Comparison of ENCODE assay signal across 11 mouse cellular contexts in genomic region chr10:94827890-94828733, GRCm38 (mm10).
DNase-seq lines count a peak whose midpoint lies in the region; ATAC-seq and TF ChIP-seq lines count a peak whose summit lies in the region.
"Had no signal": no experiment of that assay in that cellular context is flagged by ENCODE, and none has a peak within 500 bp of the region (broad histone marks: within the 10 kb centered on the region; RNA-seq: fewer than 3 reads in every experiment).

No protein-coding gene starts in this region.

- TF ChIP-seq CTCF in bone marrow macrophage, adult 2 months (IDR thresholded peaks at IDR 0.05; ENCODE audit: low read depth, low read length), result no peak
- no peak for TF ChIP-seq CTCF in midbrain, postnatal 0 days (IDR thresholded peaks at IDR 0.05)

- TF ChIP-seq POLR2A in bone marrow macrophage, adult 2 months (IDR thresholded peaks at IDR 0.05; ENCODE audit: borderline replicate concordance, low read depth, low read length), result no peak

- no peaks in the 10 kb centered on the region for H3K9me3 ChIP-seq in midbrain, postnatal 0 days (ENCODE audit: low read length)
- H3K9me3 ChIP-seq: midbrain, embryonic 13.5 days had no signal

- no peak overlapping the region for H3K9ac ChIP-seq in midbrain, postnatal 0 days (replicated peaks; ENCODE audit: low read length, poor library complexity, severe bottlenecking)
- H3K9ac ChIP-seq: midbrain, embryonic 13.5 days had no signal

- peak overlapping the region; percentile 46 for H3K4me3 ChIP-seq in bone marrow macrophage, adult 2 months (ENCODE audit: insufficient read depth, low read length)
- H3K4me3 ChIP-seq in midbrain, postnatal 0 days (ENCODE audit: low read depth, low read length), result no peak overlapping the region
- H3K4me3 ChIP-seq: midbrain, embryonic 13.5 days had no signal

- DNase-seq in heart, adult 11 months, result peak; percentile 93
- DNase-seq in heart, postnatal 4 days, result no peak
- peak; percentile 71 for DNase-seq in thymus, postnatal 0 days (ENCODE audit: low spot score)
- DNase-seq in frontal cortex, postnatal 14 days (ENCODE audit: low spot score in 2 of 2), result no peak
- DNase-seq in right cerebral cortex, postnatal 36 days (ENCODE audit: low spot score in 2 of 2), result no peak
- DNase-seq in midbrain, postnatal 0 days (ENCODE audit: low spot score), result no peak
- DNase-seq: left cerebral cortex, postnatal 4 days had no signal

- H3K27ac ChIP-seq in bone marrow macrophage, adult 2 months (ENCODE audit: insufficient read depth, low read depth, low read length), result peak overlapping the region; percentile 47
- H3K27ac ChIP-seq in midbrain, postnatal 0 days (ENCODE audit: low read depth, low read length), result no peak overlapping the region
- H3K27ac ChIP-seq: midbrain, embryonic 13.5 days had no signal

- H3K4me2 ChIP-seq in midbrain, postnatal 0 days (ENCODE audit: low read depth, low read length, poor library complexity, severe bottlenecking), result no peak overlapping the region
- H3K4me2 ChIP-seq: midbrain, embryonic 13.5 days had no signal

- peaks cover 34% of the 10 kb centered on the region for H3K4me1 ChIP-seq in bone marrow macrophage, adult 2 months (ENCODE audit: control insufficient read depth, insufficient read depth, low read length)
- no peaks in the 10 kb centered on the region for H3K4me1 ChIP-seq in midbrain, postnatal 0 days (ENCODE audit: insufficient read depth, low read length)

- no peaks in the 10 kb centered on the region for H3K27me3 ChIP-seq in midbrain, postnatal 0 days (ENCODE audit: insufficient read depth, low read length)
- H3K27me3 ChIP-seq: midbrain, embryonic 13.5 days had no signal

- peaks cover 12% of the 10 kb centered on the region for H3K36me3 ChIP-seq in midbrain, postnatal 0 days (ENCODE audit: insufficient read depth, low read length)

- peak; percentile 72 for ATAC-seq in megakaryocyte progenitor cell, adult 5-6 weeks (replicated peaks; ENCODE audit: poor library complexity)
- ATAC-seq in midbrain, postnatal 0 days (ENCODE audit: low FRiP score), result no peak
- ATAC-seq: forebrain, embryonic 14.5 days; midbrain, embryonic 13.5 days had no signal

- WGBS in midbrain, postnatal 0 days, result 90% methylated on average over 14 of the region's 14 CpGs

Comparison
In these comparisons a context has a peak if more than half of its experiments do, and no peak if none do; other contexts are left out.
1. DNase-seq: peak in heart, adult 11 months (single experiment) and thymus, postnatal 0 days (single experiment); none in heart, postnatal 4 days (single experiment), frontal cortex, postnatal 14 days (0 of 2), right cerebral cortex, postnatal 36 days (0 of 2) and midbrain, postnatal 0 days (single experiment).